Comparison of ENCODE assay signal across 10 mouse cellular contexts in the genomic region with DNA sequence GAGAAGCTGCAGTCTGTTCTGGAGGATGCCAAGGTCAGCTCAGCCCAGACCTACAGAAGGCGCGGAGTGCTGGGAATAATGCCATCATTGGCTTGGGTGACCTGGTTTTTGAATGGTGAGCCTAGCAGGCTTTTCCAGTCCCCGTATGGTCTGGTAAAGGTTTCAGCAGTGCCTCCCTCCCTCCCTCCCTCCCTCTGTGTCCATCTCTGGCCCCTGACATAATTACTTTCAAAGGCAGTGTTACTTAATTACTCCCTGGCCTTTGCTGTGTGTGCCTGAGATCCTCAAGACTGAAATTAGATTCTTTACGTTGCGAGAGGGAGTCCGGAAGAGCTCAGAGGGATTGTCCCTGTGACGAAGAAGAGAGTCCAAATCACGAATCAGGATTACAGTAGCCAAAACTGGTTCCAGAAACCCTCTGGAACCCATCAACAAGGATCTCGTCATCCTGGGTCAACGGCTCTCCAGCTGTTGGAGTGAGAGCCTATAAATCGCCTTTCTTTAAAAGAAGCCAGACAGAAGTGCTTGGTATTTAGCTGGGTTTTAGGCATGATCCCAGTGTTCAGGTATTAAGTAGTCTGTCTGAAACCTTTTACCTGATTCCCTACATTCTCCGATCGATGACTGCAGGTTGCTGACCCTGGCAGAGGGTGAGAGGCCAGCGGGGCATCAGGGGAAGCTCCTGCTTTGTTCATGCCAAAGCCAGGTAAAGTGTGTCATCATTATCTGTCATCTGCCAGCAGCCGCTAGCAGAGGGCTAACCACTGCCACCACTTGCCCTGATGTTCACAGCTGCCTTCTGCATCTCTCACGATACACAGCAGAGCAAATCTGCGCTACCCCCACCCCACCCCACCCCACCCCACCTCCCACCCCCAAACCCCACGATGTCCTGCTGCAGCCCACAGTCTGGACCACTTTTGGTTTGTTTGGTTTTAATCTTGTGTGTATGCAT.
A peak's percentile ranks its signal among the peaks of the same experiment; 100 is the strongest.
DNase-seq lines count a peak whose midpoint lies in the region; ATAC-seq and TF ChIP-seq lines count a peak whose summit lies in the region.
"Had no signal": no experiment of that assay in that cellular context is flagged by ENCODE, and none has a peak within 500 bp of the region (broad histone marks: within the 10 kb centered on the region; RNA-seq: fewer than 3 reads in every experiment).

No protein-coding gene starts in this region.

- ATAC-seq in midbrain, postnatal 0 days (ENCODE audit: low FRiP score), result no peak
- no peak for ATAC-seq in midbrain, embryonic 15.5 days (replicated peaks)
- ATAC-seq in forebrain, postnatal 0 days, result no peak

- H3K9ac ChIP-seq in midbrain, postnatal 0 days (replicated peaks; ENCODE audit: low read length, poor library complexity, severe bottlenecking), result no peak overlapping the region
- H3K9ac ChIP-seq in midbrain, embryonic 15.5 days, result no peak overlapping the region
- H3K9ac ChIP-seq in forebrain, postnatal 0 days, result no peak overlapping the region

- H3K4me2 ChIP-seq in midbrain, postnatal 0 days (ENCODE audit: low read depth, low read length, poor library complexity, severe bottlenecking), result no peak overlapping the region
- H3K4me2 ChIP-seq in midbrain, embryonic 15.5 days, result no peak overlapping the region
- no peak overlapping the region for H3K4me2 ChIP-seq in forebrain, postnatal 0 days (ENCODE audit: low read depth)

- H3K27me3 ChIP-seq in midbrain, postnatal 0 days (ENCODE audit: insufficient read depth, low read length), result no peaks in the 10 kb centered on the region
- no peaks in the 10 kb centered on the region for H3K27me3 ChIP-seq in midbrain, embryonic 15.5 days (replicated peaks)
- no peaks in the 10 kb centered on the region for H3K27me3 ChIP-seq in forebrain, postnatal 0 days (ENCODE audit: insufficient read depth, low read length)

- H3K36me3 ChIP-seq in midbrain, postnatal 0 days (ENCODE audit: insufficient read depth, low read length), result no peaks in the 10 kb centered on the region
- H3K36me3 ChIP-seq in midbrain, embryonic 15.5 days (replicated peaks), result no peaks in the 10 kb centered on the region
- H3K36me3 ChIP-seq in forebrain, postnatal 0 days (ENCODE audit: insufficient read depth), result 0 out of 2 replicates have a peak, but pooled peaks cover 7% of the 10 kb centered on the region

- 83% methylated on average over 18 of the region's 18 CpGs for WGBS in midbrain, postnatal 0 days
- WGBS in midbrain, embryonic 15.5 days, result 80% methylated on average over 18 of the region's 18 CpGs
- 75% methylated on average over 18 of the region's 18 CpGs for WGBS in forebrain, postnatal 0 days

- intact Hi-C loops in gastrocnemius, postnatal 14 days (cut with DNase I; ENCODE audit: low total_unique reads), result no loop called here

- H3K4me3 ChIP-seq in midbrain, postnatal 0 days (ENCODE audit: low read depth, low read length), result no peak overlapping the region
- no peak overlapping the region for H3K4me3 ChIP-seq in midbrain, embryonic 15.5 days
- H3K4me3 ChIP-seq in forebrain, postnatal 0 days (ENCODE audit: low read depth, low read length), result no peak overlapping the region

- no peaks in the 10 kb centered on the region; the same call in 1 of the 2 replicates for H3K4me1 ChIP-seq in midbrain, postnatal 0 days (ENCODE audit: insufficient read depth, low read length)
- peaks cover 9% of the 10 kb centered on the region; the same call in 1 of the 2 replicates for H3K4me1 ChIP-seq in midbrain, embryonic 15.5 days
- no peaks in the 10 kb centered on the region; the same call in 1 of the 2 replicates for H3K4me1 ChIP-seq in forebrain, postnatal 0 days (ENCODE audit: insufficient read depth)

- no peaks in the 10 kb centered on the region for H3K9me3 ChIP-seq in midbrain, postnatal 0 days (ENCODE audit: low read length)
- H3K9me3 ChIP-seq in midbrain, embryonic 15.5 days, result no peaks in the 10 kb centered on the region
- H3K9me3 ChIP-seq in forebrain, postnatal 0 days (ENCODE audit: low read length), result no peaks in the 10 kb centered on the region

- TF ChIP-seq CTCF in midbrain, postnatal 0 days (IDR thresholded peaks at IDR 0.05), result no peak
- no peak for TF ChIP-seq CTCF in forebrain, postnatal 0 days (IDR thresholded peaks at IDR 0.05; ENCODE audit: low read depth)

- H3K27ac ChIP-seq in midbrain, postnatal 0 days (ENCODE audit: low read depth, low read length), result no peak overlapping the region
- no peak overlapping the region for H3K27ac ChIP-seq in midbrain, embryonic 15.5 days
- H3K27ac ChIP-seq in forebrain, postnatal 0 days (ENCODE audit: low read depth, low read length), result no peak overlapping the region

- peak; percentile 14 for DNase-seq in heart, postnatal 4 days
- DNase-seq in heart, adult 8-10 months (ENCODE audit: low spot score), result no peak
- DNase-seq in midbrain, postnatal 0 days (ENCODE audit: low spot score), result peak; percentile 45
- DNase-seq in gastrocnemius, postnatal 14 days, result peak; percentile 17
- DNase-seq in urinary bladder, postnatal 14 days (ENCODE audit: low spot score), result no peak
- DNase-seq in forebrain, postnatal 0 days, result no peak
- DNase-seq: layer of hippocampus, postnatal 36 days; lung, postnatal 36 days; thymus, postnatal 36 days had no signal

Comparison
In these comparisons a context has a peak if more than half of its experiments do, and no peak if none do; other contexts are left out.
1. DNase-seq: peak in heart, postnatal 4 days (single experiment), midbrain, postnatal 0 days (single experiment) and gastrocnemius, postnatal 14 days (single experiment); none in heart, adult 8-10 months (single experiment), urinary bladder, postnatal 14 days (single experiment) and forebrain, postnatal 0 days (single experiment).